Mouse (Mus musculus): ENCODE results near the gene Casp6.

DNA sequence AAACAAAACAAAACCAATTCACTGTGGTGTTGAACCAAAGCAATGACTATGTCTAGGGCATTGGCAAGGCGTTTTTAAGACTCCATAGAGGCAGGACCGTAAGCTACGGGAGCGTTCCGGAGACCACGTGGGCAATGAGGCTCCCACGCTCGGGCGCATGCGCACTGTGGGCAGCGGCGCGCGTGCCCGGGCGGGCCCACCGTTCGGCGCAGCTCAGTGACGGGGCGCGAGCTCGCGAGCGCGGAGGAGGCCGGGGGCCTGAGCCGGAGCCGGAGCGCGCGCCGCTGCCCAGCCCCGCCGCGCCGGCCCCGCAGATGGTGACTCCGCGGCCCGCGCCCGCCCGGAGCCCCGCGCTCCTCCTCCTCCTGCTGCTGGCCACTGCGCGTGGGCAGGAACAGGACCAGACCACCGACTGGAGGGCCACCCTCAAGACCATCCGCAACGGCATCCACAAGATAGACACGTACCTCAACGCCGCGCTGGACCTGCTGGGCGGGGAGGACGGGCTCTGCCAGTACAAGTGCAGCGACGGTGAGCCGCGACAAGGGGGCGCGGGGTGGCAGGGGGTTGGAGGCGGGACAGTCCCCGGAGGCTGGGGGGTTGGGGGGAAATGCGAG lies 22.7 kb upstream of the Casp6 start, which contains the start of gene Pla2g12a:
- TF ChIP-seq EP300 (IDR thresholded peaks at IDR 0.05; ENCODE audit: insufficient read depth, low read depth, low read length) (0 out of 2 replicates have a peak, but pooled peaks have one; percentile 15), CTCF (IDR thresholded peaks at IDR 0.05) (peak; percentile 21), POLR2A (IDR thresholded peaks at IDR 0.05; ENCODE audit: insufficient read depth, low read depth, low read length) (peak; percentile 35; the same call in 1 of the 2 replicates)

Data from heart, adult 2 months (tissue).